Mouse (Mus musculus) kidney, adult 2 months (tissue): ENCODE data around the gene Prpsap2. TPM values are rescaled to one million over a fixed set of nuclear protein-coding genes. Genes with fewer than 3 reads are reported as not detected.

Experiments used
- DNase-seq: peaks from one replicate; pipeline ENCODE4 v3.0.0; 2021
- H3K27ac ChIP-seq: fragments of 200-500 bp; 2 replicates; pipeline ENCODE4 v1.5.1; 2012; ENCODE audit warnings: low read depth, low read length, control low read depth, inconsistent platforms; ENCODE audit not compliant: insufficient read depth
- H3K27me3 ChIP-seq: fragments of 200-500 bp; replicated peaks from 2 replicates; pipeline ENCODE4 v1.6.1; 2012; ENCODE audit warnings: mild to moderate bottlenecking, moderate library complexity, low read length, inconsistent platforms; ENCODE audit not compliant: control insufficient read depth, insufficient read depth
- H3K36me3 ChIP-seq: fragments of 200-500 bp; 2 replicates; pipeline ENCODE4 v1.6.1; 2012; ENCODE audit warnings: mild to moderate bottlenecking, moderate library complexity, low read length, inconsistent platforms; ENCODE audit not compliant: control insufficient read depth, insufficient read depth
- H3K4me1 ChIP-seq: fragments of 200-500 bp; 2 replicates; pipeline ENCODE4 v1.6.1; 2011; ENCODE audit warnings: low read length; ENCODE audit not compliant: control insufficient read depth, insufficient read depth
- H3K4me3 ChIP-seq: fragments of 200-500 bp; 2 replicates; pipeline ENCODE4 v1.5.1; 2011; ENCODE audit warnings: mild to moderate bottlenecking, low read depth, low read length, control low read depth; ENCODE audit not compliant: insufficient read depth
- CTCF ChIP-seq: fragments of 200-500 bp; conservative IDR thresholded peaks from 2 replicates; pipeline ENCODE4 v1.5.1; 2011; ENCODE audit warnings: low read depth, mild to moderate bottlenecking, control low read depth, low read length, moderate library complexity, mixed read lengths; ENCODE audit not compliant: insufficient read depth, insufficient read length
- POLR2A ChIP-seq: fragments of 200-500 bp; IDR thresholded peaks from one replicate; pipeline ENCODE4 v1.6.1; 2011; ENCODE audit warnings: low read depth, low read length, control low read depth
- WGBS: fragments of 180-500 bp; shearing (Covaris S2); methylation state at CpG from one replicate; pipeline ENCODE4 v1.1.7; 2018; 5-methylcytosine and 5-hydroxymethylcytosine counted together
- polyA plus RNA-seq: library from polyadenylated mRNA; depleted of rRNA; stranded (reverse); fragments of >200 nt; gene quantifications from 2 replicates; pipeline ENCODE4 v1.2.3, GENCODE M21; 2012

The Prpsap2 gene
- polyA plus RNA-seq, 1 experiment = 21.4 TPM

GRCm38 (mm10) chr11:61702494-61702893 lies 59.4 kb downstream of the Prpsap2 start:
- no peak for TF ChIP-seq POLR2A
- TF ChIP-seq CTCF = no peak
- no peaks in the 10 kb centered on the region for H3K36me3 ChIP-seq
- peaks cover 17% of the 10 kb centered on the region for H3K4me1 ChIP-seq
- no peaks in the 10 kb centered on the region for H3K27me3 ChIP-seq
- WGBS = 89% methylated on average over 5 of the region's 5 CpGs
- no peak overlapping the region for H3K4me3 ChIP-seq
- no peak for DNase-seq
- no peak overlapping the region for H3K27ac ChIP-seq

- no peak overlapping the region for H3K4me3 ChIP-seq
- DNase-seq = peak; percentile 91
- H3K4me1 ChIP-seq = peaks cover 17% of the 10 kb centered on the region
- WGBS = 36% methylated on average over 5 of the region's 5 CpGs
- H3K27me3 ChIP-seq = no peaks in the 10 kb centered on the region
- H3K27ac ChIP-seq = peak overlapping the region; percentile 63
- no peak for TF ChIP-seq CTCF
- no peak for TF ChIP-seq POLR2A
- no peaks in the 10 kb centered on the region for H3K36me3 ChIP-seq
Observed at GRCm38 (mm10) chr11:61701696-61702095, 60.2 kb downstream of the Prpsap2 start.

- WGBS = 23% methylated on average over 4 of the region's 4 CpGs
- H3K4me3 ChIP-seq = no peak overlapping the region
- TF ChIP-seq CTCF = no peak
- no peak for TF ChIP-seq POLR2A
- H3K27ac ChIP-seq = peak overlapping the region; percentile 2; the same call in 1 of the 2 replicates
- H3K36me3 ChIP-seq = no peaks in the 10 kb centered on the region
- H3K4me1 ChIP-seq = peaks cover 17% of the 10 kb centered on the region
- DNase-seq = peak; percentile 95
- H3K27me3 ChIP-seq = no peaks in the 10 kb centered on the region
Observed at GRCm38 (mm10) chr11:61699933-61700332, 62.0 kb downstream of the Prpsap2 start.

GRCm38 (mm10) chr11:61699460-61699859 lies 62.4 kb downstream of the Prpsap2 start:
- H3K36me3 ChIP-seq = no peaks in the 10 kb centered on the region
- no peak overlapping the region for H3K4me3 ChIP-seq
- TF ChIP-seq CTCF = no peak
- TF ChIP-seq POLR2A = no peak
- peak overlapping the region; percentile 2; the same call in 1 of the 2 replicates for H3K27ac ChIP-seq
- DNase-seq = no peak
- H3K4me1 ChIP-seq = peaks cover 17% of the 10 kb centered on the region
- no peaks in the 10 kb centered on the region for H3K27me3 ChIP-seq
- WGBS = 83% methylated on average over 5 of the region's 5 CpGs

- H3K27me3 ChIP-seq = no peaks in the 10 kb centered on the region
- TF ChIP-seq POLR2A (no peak), CTCF (no peak)
- H3K27ac ChIP-seq = no peak overlapping the region
- no peaks in the 10 kb centered on the region for H3K36me3 ChIP-seq
- no peak for DNase-seq
- peaks cover 17% of the 10 kb centered on the region for H3K4me1 ChIP-seq
- no peak overlapping the region for H3K4me3 ChIP-seq
Observed at GRCm38 (mm10) chr11:61698852-61699251, 63.0 kb downstream of the Prpsap2 start.

GRCm38 (mm10) chr11:61692996-61693395 lies 68.9 kb downstream of the Prpsap2 start:
- H3K36me3 ChIP-seq = no peaks in the 10 kb centered on the region
- H3K4me3 ChIP-seq = no peak overlapping the region
- no peak overlapping the region for H3K27ac ChIP-seq
- no peaks in the 10 kb centered on the region for H3K27me3 ChIP-seq
- no peak for DNase-seq
- H3K4me1 ChIP-seq = no peaks in the 10 kb centered on the region
- TF ChIP-seq POLR2A (no peak), CTCF (no peak)
- WGBS = 81% methylated on average over 5 of the region's 5 CpGs

- peaks cover 8% of the 10 kb centered on the region for H3K4me1 ChIP-seq
- H3K36me3 ChIP-seq = no peaks in the 10 kb centered on the region
- no peaks in the 10 kb centered on the region for H3K27me3 ChIP-seq
- no peak overlapping the region for H3K4me3 ChIP-seq
- TF ChIP-seq CTCF = no peak
- no peak for TF ChIP-seq POLR2A
- no peak overlapping the region for H3K27ac ChIP-seq
- WGBS = 64% methylated on average over 2 of the region's 2 CpGs
- no peak for DNase-seq
Observed at GRCm38 (mm10) chr11:61687595-61687994, 74.3 kb downstream of the Prpsap2 start.

GRCm38 (mm10) chr11:61686906-61687453 lies 74.9 kb downstream of the Prpsap2 start:
- H3K4me3 ChIP-seq = no peak overlapping the region
- TF ChIP-seq POLR2A (no peak), CTCF (no peak)
- no peaks in the 10 kb centered on the region for H3K27me3 ChIP-seq
- H3K27ac ChIP-seq = no peak overlapping the region
- H3K4me1 ChIP-seq = peaks cover 8% of the 10 kb centered on the region
- WGBS = 61% methylated on average over 10 of the region's 10 CpGs
- H3K36me3 ChIP-seq = no peaks in the 10 kb centered on the region
- peak; percentile 46 for DNase-seq
